Mouse (Mus musculus) midbrain, embryonic 14.5 days (tissue): ENCODE results near the gene Nsmce1. TPM values are rescaled to one million over a fixed set of nuclear protein-coding genes. Genes with fewer than 3 reads are reported as not detected.

Experiments used
- ATAC-seq: fragments of 200-750 bp; cut with Nextera tagmentation; 2 replicates; pipeline ENCODE4 v1.8.0; 2017; ENCODE audit warnings: moderate number of reproducible peaks, moderate library complexity; ENCODE audit not compliant: low FRiP score, low TSS enrichment
- DNase-seq: peaks from one replicate; pipeline ENCODE4 v3.0.0-alpha.2; 2015
- H3K27ac ChIP-seq: fragments of 300-500 bp; sonication (generic); replicated peaks from 2 replicates; pipeline ENCODE4 v1.5.1; 2014; ENCODE audit warnings: mild to moderate bottlenecking, low read depth, low read length, moderate library complexity
- H3K27me3 ChIP-seq: fragments of 300-500 bp; sonication (generic); 2 replicates; pipeline ENCODE4 v1.6.1; 2014; ENCODE audit warnings: low read length, control low read depth, mixed read lengths; ENCODE audit not compliant: control insufficient read depth, insufficient read depth
- H3K36me3 ChIP-seq: fragments of 300-500 bp; sonication (generic); 2 replicates; pipeline ENCODE4 v1.6.1; 2014; ENCODE audit warnings: low read length, control low read depth; ENCODE audit not compliant: control insufficient read depth, insufficient read depth
- H3K4me1 ChIP-seq: fragments of 300-500 bp; sonication (generic); 2 replicates; pipeline ENCODE4 v1.6.1; 2014; ENCODE audit warnings: mild to moderate bottlenecking, antibody characterized with exemption, low read length, control low read depth; ENCODE audit not compliant: control insufficient read depth, insufficient read depth
- H3K4me2 ChIP-seq: fragments of 300-500 bp; sonication (generic); 2 replicates; pipeline ENCODE4 v1.6.1; 2014; ENCODE audit warnings: mild to moderate bottlenecking, low read length, moderate library complexity
- H3K4me3 ChIP-seq: fragments of 300-500 bp; sonication (generic); replicated peaks from 2 replicates; pipeline ENCODE4 v1.5.1; 2014; ENCODE audit warnings: low read depth, low read length
- H3K9ac ChIP-seq: fragments of 300-500 bp; sonication (generic); replicated peaks from 2 replicates; pipeline ENCODE4 v1.6.1; 2014; ENCODE audit warnings: mild to moderate bottlenecking, low read length, moderate library complexity
- H3K9me3 ChIP-seq: fragments of 300-500 bp; sonication (generic); 2 replicates; pipeline ENCODE4 v1.6.1; 2016; ENCODE audit warnings: low read length, control low read depth, mixed read lengths; ENCODE audit not compliant: control insufficient read depth
- WGBS: fragments of 180-500 bp; shearing (Covaris S2); extraction: QIAGEN DNeasy Blood & Tissue Kit; methylation state at CpG from one replicate; pipeline ENCODE4 v1.1.7; 2014; 5-methylcytosine and 5-hydroxymethylcytosine counted together
- polyA plus RNA-seq: library from polyadenylated mRNA; unstranded; fragments of >200 nt; fragmentation: Nextera tagmentation; extraction: Ambion mirVana; gene quantifications from 2 replicates; pipeline ENCODE4 v1.2.1, GENCODE M21; 2014

Nsmce1 gene
- polyA plus RNA-seq, 1 experiment from 2014 or later: 101 TPM

DNA sequence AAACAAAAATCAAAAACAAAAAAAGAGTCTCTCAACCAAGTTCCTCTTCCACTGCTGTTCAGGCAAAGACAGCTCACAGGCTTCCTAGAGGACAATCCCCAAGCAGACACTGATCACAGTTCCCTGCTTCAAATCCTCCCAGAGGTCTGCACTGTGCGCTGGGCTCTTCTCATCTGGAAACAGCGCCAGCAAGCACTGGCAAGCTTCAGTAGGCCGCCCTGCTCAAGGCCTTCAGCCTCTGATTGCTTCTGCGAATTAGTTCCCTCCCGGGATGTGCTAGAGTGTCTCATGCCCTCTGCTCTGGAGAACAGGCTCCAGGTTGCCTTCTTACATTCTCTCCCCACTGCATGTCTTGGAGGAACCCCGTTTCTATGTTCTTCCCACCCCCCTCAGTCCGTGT is 6.6 kb downstream of the Nsmce1 start:
- H3K4me2 ChIP-seq: no peak overlapping the region
- DNase-seq (no peak), ATAC-seq (no peak)
- H3K27ac ChIP-seq: no peak overlapping the region
- H3K4me1 ChIP-seq: no peaks in the 10 kb centered on the region
- no peak overlapping the region for H3K9ac ChIP-seq
- no peaks in the 10 kb centered on the region for H3K27me3 ChIP-seq
- no peak overlapping the region for H3K4me3 ChIP-seq
- no peaks in the 10 kb centered on the region for H3K9me3 ChIP-seq
- peaks cover 38% of the 10 kb centered on the region for H3K36me3 ChIP-seq
- 92% methylated on average over 7 of the region's 7 CpGs for WGBS

DNA sequence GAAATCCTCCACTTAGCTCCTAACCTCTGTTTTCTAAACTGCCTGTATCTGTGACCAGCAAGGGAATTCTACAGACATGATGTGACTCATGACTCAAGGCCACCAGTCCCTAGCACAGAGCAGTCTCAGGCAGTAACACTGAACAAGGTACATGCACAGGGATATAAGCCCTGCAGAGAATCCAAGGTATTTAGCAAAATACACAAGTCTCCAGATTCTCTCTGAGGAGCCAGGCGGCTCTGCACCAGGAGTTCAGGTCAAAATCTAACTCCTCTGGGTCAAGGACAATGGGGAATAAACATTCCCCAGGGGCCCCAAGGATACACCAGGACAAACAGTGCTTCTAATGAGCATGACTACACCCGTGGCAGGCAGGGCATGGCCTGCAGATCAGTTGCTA is 8.5 kb downstream of the Nsmce1 start:
- Histone ChIP-seq H3K4me3 (no peak overlapping the region), H3K27ac (no peak overlapping the region), H3K9me3 (no peaks in the 10 kb centered on the region), H3K4me2 (no peak overlapping the region), H3K27me3 (no peaks in the 10 kb centered on the region), H3K4me1 (no peaks in the 10 kb centered on the region), H3K36me3 (peaks cover 38% of the 10 kb centered on the region), H3K9ac (no peak overlapping the region)
- DNase-seq: no peak
- ATAC-seq: no peak
- WGBS: 56% methylated on average over 2 of the region's 2 CpGs

DNA sequence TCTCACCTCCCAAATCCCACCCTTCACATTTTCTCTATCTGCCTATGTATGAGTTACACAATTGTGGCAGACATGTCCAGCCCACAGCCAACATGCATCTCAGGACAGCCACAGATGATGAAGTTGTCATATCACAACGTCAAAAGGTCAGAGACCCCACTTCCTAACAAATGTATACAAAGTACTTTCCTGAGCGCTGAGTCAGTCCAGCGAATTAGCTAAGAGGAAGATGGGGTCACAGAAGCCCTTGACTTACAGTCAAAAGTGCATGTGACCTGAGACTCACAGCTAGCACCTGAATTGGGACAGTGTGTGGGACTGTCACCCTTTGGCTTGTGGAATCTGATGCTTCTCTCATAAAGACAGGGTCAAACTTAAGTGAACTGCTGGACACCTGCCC is 9.1 kb downstream of the Nsmce1 start:
- no peaks in the 10 kb centered on the region for H3K9me3 ChIP-seq
- H3K36me3 ChIP-seq: peaks cover 41% of the 10 kb centered on the region
- H3K4me1 ChIP-seq: no peaks in the 10 kb centered on the region
- ATAC-seq: no peak
- no peak overlapping the region for H3K9ac ChIP-seq
- H3K27ac ChIP-seq: no peak overlapping the region
- H3K27me3 ChIP-seq: no peaks in the 10 kb centered on the region
- 93% methylated on average over 3 of the region's 3 CpGs for WGBS
- DNase-seq: no peak
- H3K4me2 ChIP-seq: no peak overlapping the region
- no peak overlapping the region for H3K4me3 ChIP-seq

DNA sequence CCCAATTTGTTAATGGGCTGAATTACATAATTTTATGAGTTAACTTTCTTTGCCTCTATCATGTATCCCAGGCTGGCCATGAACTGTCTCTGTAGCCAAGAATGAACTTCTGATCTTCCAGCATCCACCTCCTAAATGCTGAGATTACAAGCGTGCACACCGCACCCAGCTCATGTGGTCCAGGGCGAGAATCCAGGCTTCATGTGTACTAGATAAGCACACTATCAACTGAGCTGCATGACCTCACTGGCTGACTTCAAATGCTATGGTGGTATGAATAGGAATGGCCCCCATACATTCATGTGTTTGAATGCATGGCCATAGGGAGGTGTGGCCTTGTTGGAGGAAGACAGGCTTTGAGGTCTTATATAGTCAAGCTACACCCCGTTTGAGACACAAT is 10.9 kb downstream of the Nsmce1 start:
- ATAC-seq (no peak), DNase-seq (no peak)
- H3K9me3 ChIP-seq: no peaks in the 10 kb centered on the region
- no peaks in the 10 kb centered on the region for H3K27me3 ChIP-seq
- no peak overlapping the region for H3K27ac ChIP-seq
- no peaks in the 10 kb centered on the region for H3K4me1 ChIP-seq
- no peak overlapping the region for H3K9ac ChIP-seq
- no peak overlapping the region for H3K4me3 ChIP-seq
- H3K36me3 ChIP-seq: peaks cover 36% of the 10 kb centered on the region
- no peak overlapping the region for H3K4me2 ChIP-seq
- 94% methylated on average over 4 of the region's 4 CpGs for WGBS

DNA sequence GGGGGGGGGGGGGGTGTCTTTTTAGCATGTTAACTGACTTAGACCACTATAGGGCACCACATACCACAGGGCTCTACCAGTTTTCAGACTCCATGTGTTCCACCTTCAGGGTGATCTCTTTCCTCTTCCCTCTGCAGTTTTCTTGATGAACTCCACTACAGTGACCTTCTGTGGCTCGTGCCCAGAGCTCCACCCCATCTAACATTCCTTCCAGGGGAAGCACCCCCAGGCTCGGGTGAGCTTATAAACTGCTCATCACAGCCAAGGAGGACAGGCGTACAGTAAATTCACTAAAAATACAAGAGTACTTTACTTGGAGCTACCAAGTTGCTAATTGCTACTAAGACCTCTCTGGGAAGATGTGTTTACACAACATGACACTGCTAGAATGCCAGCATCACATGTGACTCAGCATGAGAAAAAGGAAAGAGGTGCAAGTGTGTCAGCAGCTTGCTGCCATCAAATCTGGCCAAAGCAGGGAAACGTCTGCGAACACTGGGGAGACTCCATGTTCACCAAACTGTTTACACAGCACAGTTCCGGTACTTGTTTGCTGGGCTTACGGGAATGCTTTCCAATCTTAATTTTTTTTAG is 12.9 kb downstream of the Nsmce1 start:
- ATAC-seq: no peak
- peaks cover 23% of the 10 kb centered on the region for H3K36me3 ChIP-seq

DNA sequence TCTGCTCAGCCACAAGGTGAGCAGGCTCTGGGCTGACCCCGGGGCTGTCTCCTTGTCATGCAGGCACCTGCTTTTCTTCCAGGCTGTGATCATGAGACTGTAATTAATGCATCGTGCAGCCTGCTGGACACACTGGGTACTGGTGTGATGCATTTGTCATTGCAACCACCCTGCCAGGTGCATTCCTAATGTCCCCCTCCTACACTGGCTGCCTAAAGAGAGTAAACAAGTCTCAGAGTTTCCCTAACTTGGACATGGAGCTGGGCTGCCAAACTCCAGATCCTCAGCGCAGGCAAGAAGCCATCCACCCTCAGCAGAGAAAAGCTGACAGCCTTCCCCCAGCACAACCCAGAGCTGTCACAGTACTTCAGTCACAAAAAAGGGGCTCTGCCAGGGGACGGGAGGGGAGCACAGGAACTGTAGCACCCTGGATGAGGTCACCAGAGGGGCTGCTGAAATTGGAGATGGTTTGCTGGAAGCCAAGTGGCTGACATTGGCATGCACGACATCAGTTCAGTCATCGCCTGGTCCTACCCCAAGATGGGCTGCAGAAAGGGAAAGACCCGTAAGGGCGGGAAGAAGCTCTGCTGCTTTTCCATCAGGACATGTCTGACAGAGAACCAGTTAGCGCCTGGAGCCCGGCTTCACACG is 15.7 kb downstream of the Nsmce1 start:
- Histone ChIP-seq H3K27ac (peak overlapping the region; percentile 28; the same call in 1 of the 2 replicates), H3K4me2 (no peak overlapping the region), H3K9me3 (no peaks in the 10 kb centered on the region), H3K27me3 (no peaks in the 10 kb centered on the region), H3K9ac (no peak overlapping the region), H3K4me3 (no peak overlapping the region), H3K36me3 (peaks cover 15% of the 10 kb centered on the region; the same call in 1 of the 2 replicates), H3K4me1 (peaks cover 6% of the 10 kb centered on the region)
- ATAC-seq: no peak
- DNase-seq: peak; percentile 18
- WGBS: 53% methylated on average over 11 of the region's 11 CpGs

More for the DNA sequence above, 12.9 kb downstream of the Nsmce1 start:
- no peak overlapping the region for H3K4me2 ChIP-seq
- no peak overlapping the region for H3K9ac ChIP-seq
- 91% methylated on average over 7 of the region's 7 CpGs for WGBS
- H3K9me3 ChIP-seq: no peaks in the 10 kb centered on the region
- no peak overlapping the region for H3K4me3 ChIP-seq
- no peaks in the 10 kb centered on the region for H3K27me3 ChIP-seq
- no peaks in the 10 kb centered on the region for H3K4me1 ChIP-seq
- DNase-seq: no peak
- no peak overlapping the region for H3K27ac ChIP-seq

DNA sequence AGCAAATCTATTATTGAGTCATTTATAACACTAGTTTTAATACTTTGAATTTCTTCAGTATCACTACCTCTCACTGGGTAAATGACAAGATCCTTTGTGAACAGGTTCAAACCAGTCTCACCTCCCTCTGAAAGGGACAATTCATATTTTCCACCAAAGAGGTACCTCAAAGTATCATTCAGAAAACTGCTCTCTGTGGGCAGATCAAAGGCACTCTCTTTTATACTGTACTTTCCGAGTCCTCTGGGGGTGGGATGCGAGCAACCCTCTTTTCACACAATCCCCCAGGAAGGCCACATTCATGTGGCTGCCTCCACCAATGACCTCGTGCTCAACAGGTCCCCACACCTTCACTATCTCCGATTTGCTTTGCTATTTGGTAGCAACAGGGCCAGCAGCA is 16.9 kb downstream of the Nsmce1 start:
- no peak for ATAC-seq
- 86% methylated on average over 4 of the region's 4 CpGs for WGBS
- Histone ChIP-seq H3K9me3 (no peaks in the 10 kb centered on the region), H3K27ac (no peak overlapping the region), H3K4me1 (peaks cover 6% of the 10 kb centered on the region), H3K36me3 (peaks cover 13% of the 10 kb centered on the region), H3K27me3 (no peaks in the 10 kb centered on the region), H3K4me2 (no peak overlapping the region), H3K9ac (no peak overlapping the region), H3K4me3 (no peak overlapping the region)
- DNase-seq: no peak

DNA sequence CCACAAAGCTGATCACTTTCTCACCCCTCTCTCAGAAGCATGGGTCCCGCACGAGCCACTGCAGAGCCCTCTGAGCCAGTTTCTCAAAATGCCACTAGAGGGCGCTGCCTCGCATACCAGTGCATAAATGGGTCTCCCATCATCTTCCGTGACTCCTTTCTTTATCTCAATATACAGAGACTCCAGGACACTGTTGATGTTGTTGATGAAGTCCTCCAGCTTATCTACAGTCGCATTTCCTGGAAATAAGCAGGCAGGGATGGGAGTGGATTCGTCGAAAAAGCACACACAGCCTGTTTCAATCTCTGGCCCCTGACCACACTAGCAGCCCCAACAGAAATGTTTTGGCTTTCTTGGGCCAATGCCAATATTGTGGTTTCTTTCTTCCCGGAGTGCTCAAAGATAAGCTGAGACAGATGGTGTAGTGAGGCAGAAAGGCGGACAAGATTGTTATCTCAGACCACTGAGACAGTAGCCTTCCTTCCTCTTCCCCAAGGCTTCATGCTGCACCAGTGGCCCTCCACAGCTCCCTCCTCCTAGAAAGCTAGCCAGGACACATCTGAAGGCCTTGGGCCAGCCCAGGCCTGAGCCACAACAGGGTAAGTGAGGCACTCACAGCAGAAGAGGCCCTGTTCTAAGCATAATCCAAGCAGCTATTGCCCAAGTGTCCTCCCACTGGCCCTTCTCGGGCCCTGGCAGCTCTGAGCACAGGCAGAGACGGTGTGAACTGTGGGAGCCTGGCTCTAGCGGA is 19.2 kb downstream of the Nsmce1 start:
- Histone ChIP-seq H3K4me3 (no peak overlapping the region), H3K36me3 (peaks cover 34% of the 10 kb centered on the region), H3K9ac (no peak overlapping the region), H3K27me3 (no peaks in the 10 kb centered on the region), H3K9me3 (no peaks in the 10 kb centered on the region), H3K4me1 (peaks cover 6% of the 10 kb centered on the region), H3K27ac (peak overlapping the region; percentile 32; the same call in 1 of the 2 replicates), H3K4me2 (0 out of 2 replicates have a peak overlapping the region, but pooled peaks have one; percentile 10)
- 36% methylated on average over 13 of the region's 13 CpGs for WGBS
- ATAC-seq: peak; percentile 66; the same call in 1 of the 2 replicates
- DNase-seq: peak; percentile 89
